Mouse (Mus musculus) lung, embryonic 16.5 days (tissue): ENCODE results near the gene Casp7. TPM values are rescaled to one million over a fixed set of nuclear protein-coding genes. Genes with fewer than 3 reads are reported as not detected.

Experiments
- ATAC-seq: fragments of 200-750 bp; cut with Nextera tagmentation; 2 replicates; pipeline ENCODE4 v1.8.0; 2017; ENCODE audit warnings: low read depth, mild to moderate bottlenecking, moderate library complexity
- H3K27ac ChIP-seq: fragments of 300-500 bp; sonication (generic); 2 replicates; pipeline ENCODE4 v1.5.1; 2014; ENCODE audit warnings: mild to moderate bottlenecking, control low read depth, low read length
- H3K27me3 ChIP-seq: fragments of 300-500 bp; sonication (generic); 2 replicates; pipeline ENCODE4 v1.6.1; 2014; ENCODE audit warnings: low read depth, low read length, mixed read lengths; ENCODE audit not compliant: control insufficient read depth, insufficient read depth
- H3K36me3 ChIP-seq: fragments of 300-500 bp; sonication (generic); 2 replicates; pipeline ENCODE4 v1.6.1; 2014; ENCODE audit warnings: low read length; ENCODE audit not compliant: control insufficient read depth, insufficient read depth
- H3K4me1 ChIP-seq: fragments of 300-500 bp; sonication (generic); replicated peaks from 2 replicates; pipeline ENCODE4 v1.6.1; 2014; ENCODE audit warnings: low read length, mixed read lengths; ENCODE audit not compliant: control insufficient read depth, insufficient read depth
- H3K4me2 ChIP-seq: fragments of 300-500 bp; sonication (generic); 2 replicates; pipeline ENCODE4 v1.6.1; 2014; ENCODE audit warnings: low read depth, low read length, control low read depth
- H3K4me3 ChIP-seq: fragments of 300-500 bp; sonication (generic); 2 replicates; pipeline ENCODE4 v1.5.1; 2014; ENCODE audit warnings: mild to moderate bottlenecking, low read length, control low read depth
- H3K9ac ChIP-seq: fragments of 300-500 bp; sonication (generic); 2 replicates; pipeline ENCODE4 v1.6.1; 2014; ENCODE audit warnings: low read length, control low read depth
- H3K9me3 ChIP-seq: fragments of 300-500 bp; sonication (generic); 2 replicates; pipeline ENCODE4 v1.6.1; 2016; ENCODE audit warnings: low read length; ENCODE audit not compliant: control insufficient read depth
- WGBS: fragments of 180-500 bp; shearing (Covaris S2); extraction: QIAGEN DNeasy Blood & Tissue Kit; methylation state at CpG from one replicate; pipeline ENCODE4 v1.1.7; 2014; 5-methylcytosine and 5-hydroxymethylcytosine counted together
- polyA plus RNA-seq: library from polyadenylated mRNA; unstranded; fragments of >200 nt; fragmentation: Nextera tagmentation; extraction: Ambion mirVana; gene quantifications from 2 replicates; pipeline ENCODE4 v1.2.1, GENCODE M21; 2015

Casp7 gene
- polyA plus RNA-seq, 1 experiment from 2014 or later = 34.3 TPM

GRCm38 (mm10) chr19:56484630-56485375 lies 87.9 kb downstream of the Casp7 start:
- WGBS = 73% methylated on average over 13 of the region's 13 CpGs

DNA sequence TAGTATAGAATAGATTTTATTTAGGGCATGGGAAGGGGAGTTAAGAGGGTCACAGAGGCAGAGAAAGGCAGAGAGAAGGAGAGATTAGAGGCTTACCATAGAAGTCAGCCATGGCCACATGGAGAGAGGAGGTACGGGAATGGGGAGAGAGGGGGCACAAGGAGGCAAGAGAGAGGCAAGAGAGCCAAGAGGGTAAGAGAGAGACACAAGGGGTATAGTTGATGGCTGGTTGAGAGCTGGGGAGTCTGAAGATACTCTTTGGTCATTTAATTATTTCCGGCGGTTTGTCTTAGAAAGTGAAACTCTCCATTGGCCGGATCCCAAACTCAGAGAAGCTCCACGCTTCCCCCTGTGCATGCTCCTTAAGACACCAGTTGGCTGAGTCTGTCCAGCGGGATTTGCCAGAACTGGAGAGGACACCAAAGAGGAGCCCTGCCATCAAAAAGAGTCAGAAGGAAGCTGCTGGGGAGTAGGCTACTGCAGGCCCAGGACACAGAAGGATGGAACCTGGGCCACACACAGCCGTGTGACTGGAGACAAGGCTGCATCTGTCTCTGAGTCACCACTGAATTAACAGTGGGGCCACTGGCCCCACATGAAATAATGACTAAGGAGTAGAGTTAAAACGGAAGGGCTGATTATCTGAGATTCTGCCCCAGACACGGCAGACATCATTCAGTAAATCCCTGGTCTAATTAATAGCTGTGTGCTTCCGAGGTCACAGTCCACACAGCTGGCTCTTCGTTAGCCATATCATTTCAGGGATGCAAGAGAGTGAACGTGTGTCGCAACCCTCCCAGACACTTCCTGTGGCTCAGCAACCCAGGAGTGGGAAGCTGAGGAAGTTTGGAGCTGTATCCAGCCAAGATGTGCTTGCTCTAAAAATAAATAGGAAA lies 88.7 kb downstream of the Casp7 start:
- Histone ChIP-seq H3K4me3 (no peak overlapping the region), H3K27me3 (no peaks in the 10 kb centered on the region), H3K36me3 (no peaks in the 10 kb centered on the region), H3K9ac (no peak overlapping the region), H3K9me3 (no peaks in the 10 kb centered on the region), H3K27ac (peak overlapping the region; percentile 78), H3K4me1 (peaks cover 24% of the 10 kb centered on the region; the same call in 1 of the 2 replicates), H3K4me2 (no peak overlapping the region)
- 43% methylated on average over 13 of the region's 13 CpGs for WGBS
- ATAC-seq = peak; percentile 93

More at GRCm38 (mm10) chr19:56484630-56485375, 87.9 kb downstream of the Casp7 start:
- no peak overlapping the region for H3K4me3 ChIP-seq
- peak; percentile 8; the same call in 1 of the 2 replicates for ATAC-seq
- no peak overlapping the region for H3K4me2 ChIP-seq
- no peaks in the 10 kb centered on the region for H3K36me3 ChIP-seq
- H3K9ac ChIP-seq = no peak overlapping the region
- no peaks in the 10 kb centered on the region for H3K27me3 ChIP-seq
- H3K27ac ChIP-seq = peak overlapping the region; percentile 78
- H3K4me1 ChIP-seq = peaks cover 24% of the 10 kb centered on the region; the same call in 1 of the 2 replicates
- H3K9me3 ChIP-seq = no peaks in the 10 kb centered on the region

- Histone ChIP-seq H3K27ac (peak overlapping the region; percentile 78), H3K9me3 (no peaks in the 10 kb centered on the region), H3K36me3 (no peaks in the 10 kb centered on the region), H3K9ac (no peak overlapping the region), H3K4me1 (peaks cover 24% of the 10 kb centered on the region; the same call in 1 of the 2 replicates), H3K27me3 (no peaks in the 10 kb centered on the region), H3K4me3 (no peak overlapping the region), H3K4me2 (no peak overlapping the region)
- no peak for ATAC-seq
- WGBS = 57% methylated on average over 7 of the region's 7 CpGs
Measured at GRCm38 (mm10) chr19:56486926-56487325, 90.0 kb downstream of the Casp7 start.

GRCm38 (mm10) chr19:56487339-56487738 lies 90.4 kb downstream of the Casp7 start:
- H3K4me3 ChIP-seq = no peak overlapping the region
- no peak for ATAC-seq
- H3K27ac ChIP-seq = no peak overlapping the region
- WGBS = 88% methylated on average over 2 of the region's 2 CpGs
- H3K36me3 ChIP-seq = no peaks in the 10 kb centered on the region
- peaks cover 24% of the 10 kb centered on the region; the same call in 1 of the 2 replicates for H3K4me1 ChIP-seq
- H3K4me2 ChIP-seq = no peak overlapping the region
- no peaks in the 10 kb centered on the region for H3K27me3 ChIP-seq
- no peaks in the 10 kb centered on the region for H3K9me3 ChIP-seq
- no peak overlapping the region for H3K9ac ChIP-seq

GRCm38 (mm10) chr19:56489601-56490000 lies 92.7 kb downstream of the Casp7 start:
- H3K36me3 ChIP-seq = no peaks in the 10 kb centered on the region
- no peak for ATAC-seq
- no peak overlapping the region for H3K9ac ChIP-seq
- peaks cover 21% of the 10 kb centered on the region; the same call in 1 of the 2 replicates for H3K4me1 ChIP-seq
- no peak overlapping the region for H3K27ac ChIP-seq
- WGBS = 71% methylated on average over 6 of the region's 6 CpGs
- H3K4me3 ChIP-seq = no peak overlapping the region
- no peak overlapping the region for H3K4me2 ChIP-seq
- H3K27me3 ChIP-seq = no peaks in the 10 kb centered on the region
- no peaks in the 10 kb centered on the region for H3K9me3 ChIP-seq

Other genes with a start within 250 kb of the Casp7 start
- gene Habp2, start 110.0 kb upstream of the Casp7 start, polyA plus RNA-seq = 2.6 and 4.1 TPM in 2 replicates
- gene Nrap, start 7.1 kb upstream of the Casp7 start, polyA plus RNA-seq = 1.1 TPM in 2 replicates
- gene Plekhs1, start 64.5 kb downstream of the Casp7 start, polyA plus RNA-seq = 0.39 and 0.41 TPM in 2 replicates
- 17.7 and 22.3 TPM in 2 replicates for gene Dclre1a, start 151.1 kb downstream of the Casp7 start, polyA plus RNA-seq
- gene Nhlrc2, start 151.1 kb downstream of the Casp7 start, polyA plus RNA-seq = 18.4 and 19.8 TPM in 2 replicates